Mouse (Mus musculus) adrenal gland, postnatal 14 days (tissue): ENCODE data around the gene Hnrnpa2b1. TPM values are rescaled to one million over a fixed set of nuclear protein-coding genes. Genes with fewer than 3 reads are reported as not detected.

Source experiments
- DNase-seq: peaks from one replicate; pipeline ENCODE4 v3.0.0; 2021; ENCODE audit warnings: mixed read lengths
- total RNA-seq: library from RNA; stranded (reverse); gene quantifications from 2 replicates; pipeline ENCODE4 v1.2.3, GENCODE M21; 2021

Hnrnpa2b1 gene
- total RNA-seq, 1 experiment from 2014 or later = 794 TPM

GRCm38 (mm10) chr6:51470311-51471178, 851 bp upstream of the Hnrnpa2b1 start, which contains the start of gene Cbx3:
Cbx3 (plus strand) TSS chr6:51470360.
- peak; percentile 91 for DNase-seq

GRCm38 (mm10) chr6:51468891-51469561, 668 bp downstream of the Hnrnpa2b1 start:
- peak; percentile 85 for DNase-seq

GRCm38 (mm10) chr6:51467649-51468048, 2.0 kb downstream of the Hnrnpa2b1 start:
- no peak for DNase-seq

- DNase-seq = no peak
Measured at GRCm38 (mm10) chr6:51460363-51460762, 9.3 kb downstream of the Hnrnpa2b1 start.

GRCm38 (mm10) chr6:51460021-51460360, 9.7 kb downstream of the Hnrnpa2b1 start:
- DNase-seq = no peak

GRCm38 (mm10) chr6:51459313-51460020, 10.2 kb downstream of the Hnrnpa2b1 start:
- peak; percentile 24 for DNase-seq

GRCm38 (mm10) chr6:51458925-51459312, 10.8 kb downstream of the Hnrnpa2b1 start:
- peak; percentile 63 for DNase-seq

- no peak for DNase-seq
Measured at GRCm38 (mm10) chr6:51457770-51458387, 11.8 kb downstream of the Hnrnpa2b1 start.

GRCm38 (mm10) chr6:51457283-51457682, 12.4 kb downstream of the Hnrnpa2b1 start:
- no peak for DNase-seq

GRCm38 (mm10) chr6:51456198-51456597, 13.5 kb downstream of the Hnrnpa2b1 start:
- no peak for DNase-seq

- DNase-seq = no peak
Measured at GRCm38 (mm10) chr6:51454949-51455348, 14.7 kb downstream of the Hnrnpa2b1 start.

GRCm38 (mm10) chr6:51452927-51453503, 16.7 kb downstream of the Hnrnpa2b1 start:
- DNase-seq = no peak

GRCm38 (mm10) chr6:51442191-51442835, 27.4 kb downstream of the Hnrnpa2b1 start:
- DNase-seq = no peak

GRCm38 (mm10) chr6:51438826-51439330, 30.8 kb downstream of the Hnrnpa2b1 start:
- DNase-seq = no peak

- DNase-seq = peak; percentile 70
Measured at GRCm38 (mm10) chr6:51437665-51438064, 32.0 kb downstream of the Hnrnpa2b1 start.

GRCm38 (mm10) chr6:51434270-51434669, 35.4 kb downstream of the Hnrnpa2b1 start:
- DNase-seq = no peak

- DNase-seq = peak; percentile 83
Measured at GRCm38 (mm10) chr6:51432535-51433397, 36.9 kb downstream of the Hnrnpa2b1 start, which contains the start of gene Nfe2l3. Nfe2l3 (plus strand) TSS chr6:51432670.

GRCm38 (mm10) chr6:51424537-51424936, 45.2 kb downstream of the Hnrnpa2b1 start:
- DNase-seq = no peak

- no peak for DNase-seq
Measured at GRCm38 (mm10) chr6:51423466-51424122, 46.1 kb downstream of the Hnrnpa2b1 start.
